Mouse (Mus musculus) monocyte, adult 5-6 weeks (primary cell): Measurements from ENCODE around the gene Myh6. TPM values are rescaled to one million over a fixed set of nuclear protein-coding genes. Genes with fewer than 3 reads are reported as not detected.
A peak's percentile ranks its signal among the peaks of the same experiment; 100 is the strongest.
"Not testable (repeated sequence)": the region's sequence is repeated elsewhere in the genome, so short reads cannot be mapped to it uniquely, and the experiment has no call there.

Source experiments
- ATAC-seq: fragments of 153-309, 156-312 bp; replicated peaks from 2 replicates; pipeline ENCODE4 v1.8.0; 2017; ENCODE audit warnings: mild to moderate bottlenecking; ENCODE audit not compliant: low TSS enrichment, insufficient number of reproducible peaks, severe bottlenecking, poor library complexity, low FRiP score
- total RNA-seq: library from RNA; stranded (forward); fragments of 200-1000, 200-491, 200-594 nt; gene quantifications from 3 replicates; pipeline ENCODE4 v1.2.3, GENCODE M21; 2017

The Myh6 gene
- total RNA-seq, result not detected in 3 replicates

- ATAC-seq, result no peak
These were observed at the start of gene Myh6 for GRCm38 (mm10) chr14:54966320-54966977. Gene Myh6, minus strand, starts transcription at chr14:54966927.

- peak; percentile 8 for ATAC-seq
These were observed 49.0 kb upstream of the Myh6 start for GRCm38 (mm10) chr14:55015767-55016111.

- peak; percentile 97 for ATAC-seq
These were observed 48.5 kb upstream of the Myh6 start, which contains the start of gene Ngdn for GRCm38 (mm10) chr14:55014991-55015766. Gene Ngdn, plus strand, starts transcription at chr14:55015454.

GRCm38 (mm10) chr14:55014591-55014990 is 47.9 kb upstream of the Myh6 start:
- peak; percentile 14; the same call in 1 of the 2 replicates for ATAC-seq

- no peak for ATAC-seq
These were observed 44.4 kb upstream of the Myh6 start for GRCm38 (mm10) chr14:55011116-55011515.

GRCm38 (mm10) chr14:55008417-55008816 is 41.7 kb upstream of the Myh6 start:
- ATAC-seq, result no peak

GRCm38 (mm10) chr14:55007120-55007908 is 40.6 kb upstream of the Myh6 start:
- ATAC-seq, result no peak

- ATAC-seq, result no peak
These were observed 39.8 kb upstream of the Myh6 start for GRCm38 (mm10) chr14:55006541-55006940.

- no peak for ATAC-seq
These were observed 39.2 kb upstream of the Myh6 start for GRCm38 (mm10) chr14:55005967-55006366.

- ATAC-seq, result no peak
These were observed 38.8 kb upstream of the Myh6 start for GRCm38 (mm10) chr14:55005506-55005905.

GRCm38 (mm10) chr14:55003878-55004855 is 37.4 kb upstream of the Myh6 start:
- ATAC-seq, result no peak

- no peak for ATAC-seq
These were observed 36.0 kb upstream of the Myh6 start for GRCm38 (mm10) chr14:55002687-55003120.

- ATAC-seq, result no peak
These were observed 35.4 kb upstream of the Myh6 start for GRCm38 (mm10) chr14:55001938-55002686.

GRCm38 (mm10) chr14:55001446-55001845 is 34.7 kb upstream of the Myh6 start:
- ATAC-seq, result no peak

- ATAC-seq, result no peak
These were observed 34.1 kb upstream of the Myh6 start for GRCm38 (mm10) chr14:55000814-55001213.

- not testable (repeated sequence) for ATAC-seq
These were observed 33.1 kb upstream of the Myh6 start for GRCm38 (mm10) chr14:54999868-55000267.

GRCm38 (mm10) chr14:54998680-54999079 is 32.0 kb upstream of the Myh6 start:
- ATAC-seq, result no peak

GRCm38 (mm10) chr14:54997297-54997696 is 30.6 kb upstream of the Myh6 start:
- ATAC-seq, result no peak
